Comparison of ENCODE assay signal across 30 mouse cellular contexts in the genomic region with DNA sequence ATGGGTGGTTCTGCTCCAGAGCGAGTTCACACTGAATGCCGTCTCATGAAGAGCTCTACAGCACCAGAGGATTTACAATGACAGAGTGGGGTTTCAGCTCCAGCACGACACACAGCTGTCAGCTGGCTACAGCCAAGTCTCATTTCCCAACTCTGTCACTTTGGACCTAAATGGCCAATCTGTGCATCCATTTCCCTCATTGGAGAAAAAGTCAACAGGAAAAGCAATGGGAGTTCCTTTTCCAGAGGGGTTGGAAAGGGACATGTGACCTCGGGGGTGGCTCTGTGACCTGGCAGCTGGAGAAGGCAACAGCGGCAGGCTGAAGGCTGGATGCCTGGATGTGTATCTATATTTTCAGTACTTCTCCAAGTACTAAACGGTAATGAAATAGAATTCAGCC. TPM values are rescaled to one million over a fixed set of nuclear protein-coding genes. Genes with fewer than 3 reads are reported as not detected.
A peak's percentile ranks its signal among the peaks of the same experiment; 100 is the strongest.
DNase-seq lines count a peak whose midpoint lies in the region; ATAC-seq and TF ChIP-seq lines count a peak whose summit lies in the region.
"Had no signal": no experiment of that assay in that cellular context is flagged by ENCODE, and none has a peak within 500 bp of the region (broad histone marks: within the 10 kb centered on the region; RNA-seq: fewer than 3 reads in every experiment).

No protein-coding gene starts in this region.

- TF ChIP-seq EP300 in liver, embryonic 14.5 days (IDR thresholded peaks at IDR 0.05; ENCODE audit: low read depth) = no peak
- TF ChIP-seq EP300 in liver, postnatal 0 days (IDR thresholded peaks at IDR 0.05; ENCODE audit: low read depth) = no peak

- 72% methylated on average over 6 of the region's 6 CpGs for WGBS in liver, embryonic 14.5 days (ENCODE audit: insufficient replicate concordance)
- 85% methylated on average over 6 of the region's 6 CpGs for WGBS in liver, embryonic 11.5 days
- WGBS in liver, postnatal 0 days (ENCODE audit: insufficient replicate concordance) = 69% methylated on average over 6 of the region's 6 CpGs

- DNase-seq in heart, adult 11 months = peak; percentile 93
- no peak for DNase-seq in heart, postnatal 25 days (ENCODE audit: low spot score)
- DNase-seq in kidney, postnatal 10 days = peak; percentile 62
- DNase-seq in kidney, adult 11 months = no peak
- peak in 2 of 3 experiments; percentile 9 to 17 for DNase-seq in liver, embryonic 14.5 days (ENCODE audit: low read depth in 3 of 3, low spot score in 3 of 3)
- DNase-seq in liver, embryonic 11.5 days (ENCODE audit: low spot score) = no peak
- peak; percentile 44 for DNase-seq in liver, postnatal 0 days
- DNase-seq in thymus, postnatal 14 days = no peak
- DNase-seq: adrenal gland, adult 2 months; adrenal gland, postnatal 36 days; cerebellum, adult 18-20 months; gastrocnemius, adult 2 months; gastrocnemius, postnatal 36 days; kidney, adult 9 months; layer of hippocampus, postnatal 36 days; right cerebral cortex, postnatal 25 days had no signal

- ATAC-seq in liver, embryonic 14.5 days (ENCODE audit: insufficient read depth) = no peak
- ATAC-seq in liver, embryonic 11.5 days (replicated peaks; ENCODE audit: low FRiP score) = no peak
- ATAC-seq in liver, postnatal 0 days = peak; percentile 94
- ATAC-seq: activated CD4-positive, CD25-positive, alpha-beta regulatory T cell, adult 4 months; forebrain, embryonic 16.5 days; hindbrain, postnatal 0 days; intestine, embryonic 15.5 days; midbrain, embryonic 16.5 days had no signal

- H3K9me3 ChIP-seq in liver, embryonic 14.5 days (ENCODE audit: control insufficient read depth, low read length) = no peaks in the 10 kb centered on the region
- no peaks in the 10 kb centered on the region for H3K9me3 ChIP-seq in liver, embryonic 11.5 days (ENCODE audit: control insufficient read depth, low read length)
- no peaks in the 10 kb centered on the region for H3K9me3 ChIP-seq in liver, postnatal 0 days (ENCODE audit: low read length)
- H3K9me3 ChIP-seq: embryonic facial prominence, embryonic 13.5 days; forebrain, embryonic 10.5 days; heart, embryonic 10.5 days; hindbrain, embryonic 12.5 days; intestine, embryonic 15.5 days; stomach, embryonic 15.5 days had no signal

- no peak overlapping the region for H3K27ac ChIP-seq in liver, embryonic 14.5 days
- H3K27ac ChIP-seq in liver, embryonic 11.5 days (ENCODE audit: low read depth, low read length) = no peak overlapping the region
- no peak overlapping the region for H3K27ac ChIP-seq in liver, postnatal 0 days (ENCODE audit: low read depth)
- H3K27ac ChIP-seq: embryonic facial prominence, embryonic 13.5 days; forebrain, embryonic 10.5 days; gastrocnemius, adult 2 months; heart, embryonic 10.5 days; hindbrain, embryonic 12.5 days; hindbrain, postnatal 0 days; intestine, embryonic 15.5 days; stomach, embryonic 15.5 days had no signal

- intact Hi-C loops in heart, postnatal 25 days (cut with DNase I) = no loop called here

- H3K4me2 ChIP-seq in liver, embryonic 14.5 days (ENCODE audit: low read depth) = no peak overlapping the region
- H3K4me2 ChIP-seq in liver, embryonic 11.5 days = no peak overlapping the region
- H3K4me2 ChIP-seq in liver, postnatal 0 days (ENCODE audit: low read depth, low read length) = no peak overlapping the region
- H3K4me2 ChIP-seq: embryonic facial prominence, embryonic 13.5 days; hindbrain, embryonic 12.5 days; intestine, embryonic 15.5 days; midbrain, embryonic 11.5 days; stomach, embryonic 15.5 days had no signal

- H3K4me1 ChIP-seq in liver, embryonic 14.5 days (replicated peaks; ENCODE audit: control insufficient read depth in 2 of 2, insufficient read depth in 2 of 2, low read length in 1 of 2) = peaks cover 0 to 3% of the 10 kb centered on the region in 2 experiments; a peak in 1 of 4 replicates
- H3K4me1 ChIP-seq in liver, embryonic 11.5 days (replicated peaks; ENCODE audit: control insufficient read depth, insufficient read depth, low read length) = no peaks in the 10 kb centered on the region
- H3K4me1 ChIP-seq in liver, postnatal 0 days (ENCODE audit: insufficient read depth) = no peaks in the 10 kb centered on the region
- H3K4me1 ChIP-seq: intestine, embryonic 15.5 days; stomach, embryonic 15.5 days had no signal

- no peaks in the 10 kb centered on the region; the same call in 1 of the 2 replicates for H3K36me3 ChIP-seq in liver, embryonic 14.5 days (replicated peaks; ENCODE audit: control insufficient read depth, insufficient read depth, low read depth)
- no peaks in the 10 kb centered on the region for H3K36me3 ChIP-seq in liver, embryonic 11.5 days (ENCODE audit: control insufficient read depth, insufficient read depth, low read length)
- H3K36me3 ChIP-seq in liver, postnatal 0 days (replicated peaks; ENCODE audit: insufficient read depth, low read length) = peaks cover 7% of the 10 kb centered on the region
- H3K36me3 ChIP-seq: intestine, embryonic 15.5 days; stomach, embryonic 15.5 days had no signal

- no peak for TF ChIP-seq CTCF in liver, embryonic 14.5 days (IDR thresholded peaks at IDR 0.05; ENCODE audit: low read depth)
- no peak for TF ChIP-seq CTCF in liver, postnatal 0 days (IDR thresholded peaks at IDR 0.05; ENCODE audit: low read depth)

- no peak overlapping the region for H3K4me3 ChIP-seq in liver, embryonic 14.5 days (ENCODE audit: insufficient read depth in 1 of 2, low read depth in 2 of 2, low read length in 2 of 2)
- no peak overlapping the region for H3K4me3 ChIP-seq in liver, embryonic 11.5 days (ENCODE audit: low read depth, low read length)
- H3K4me3 ChIP-seq in liver, postnatal 0 days (ENCODE audit: low read depth, low read length) = no peak overlapping the region
- H3K4me3 ChIP-seq: embryonic facial prominence, embryonic 13.5 days; forebrain, embryonic 10.5 days; gastrocnemius, adult 2 months; heart, embryonic 10.5 days; hindbrain, embryonic 12.5 days; intestine, embryonic 15.5 days; stomach, embryonic 15.5 days had no signal

- H3K9ac ChIP-seq in liver, embryonic 14.5 days (replicated peaks) = no peak overlapping the region
- no peak overlapping the region for H3K9ac ChIP-seq in liver, embryonic 11.5 days (ENCODE audit: low read depth, low read length)
- H3K9ac ChIP-seq in liver, postnatal 0 days (replicated peaks) = no peak overlapping the region
- H3K9ac ChIP-seq: embryonic facial prominence, embryonic 13.5 days; hindbrain, embryonic 12.5 days; intestine, embryonic 15.5 days; stomach, embryonic 15.5 days had no signal

- no peaks in the 10 kb centered on the region for H3K27me3 ChIP-seq in liver, embryonic 14.5 days (ENCODE audit: control insufficient read depth, insufficient read depth, low read length)
- H3K27me3 ChIP-seq in liver, embryonic 11.5 days (replicated peaks; ENCODE audit: control insufficient read depth, insufficient read depth, low read length) = no peaks in the 10 kb centered on the region
- no peaks in the 10 kb centered on the region for H3K27me3 ChIP-seq in liver, postnatal 0 days (ENCODE audit: insufficient read depth, low read length)
- H3K27me3 ChIP-seq: CH12.LX; embryonic facial prominence, embryonic 13.5 days; hindbrain, embryonic 12.5 days; intestine, embryonic 15.5 days; stomach, embryonic 15.5 days had no signal

RNA-seq across cellular contexts. Expression of gene Tecta, which starts 11.6 kb away (rescaled TPM):
- total RNA-seq in heart, postnatal 25 days (2021) = under 1 TPM in 1 of 2 experiments, not detected in 1; 0.05 TPM
- polyA plus RNA-seq in liver, embryonic 14.5 days (2012; rRNA removed) = 0.28 and 0.29 TPM in 2 replicates
- 0.03 and 0.05 TPM in 2 replicates for polyA plus RNA-seq in liver, embryonic 14.5 days (2014; fragmentation: Nextera tagmentation; extraction: Ambion mirVana)
- 0.08 TPM in 1 of 2 replicates, not detected in the other for polyA plus RNA-seq in liver, embryonic 11.5 days (2014; fragmentation: Nextera tagmentation; extraction: Ambion mirVana)
- polyA plus RNA-seq in liver, postnatal 0 days (2015; fragmentation: Nextera tagmentation; extraction: Ambion mirVana) = 0.07 and 0.09 TPM in 2 replicates
- total RNA-seq: megakaryocyte, adult 5-6 weeks; neutrophil, adult 5-6 weeks had no signal
- polyA plus RNA-seq: activated CD4-positive, CD25-positive, alpha-beta regulatory T cell, adult 4 months had no signal

Comparison
In these comparisons a context has a peak if more than half of its experiments do, and no peak if none do; other contexts are left out.
1. DNase-seq: peak in heart, adult 11 months (single experiment), kidney, postnatal 10 days (single experiment), liver, embryonic 14.5 days (2 of 3) and liver, postnatal 0 days (single experiment); none in heart, postnatal 25 days (single experiment), kidney, adult 11 months (single experiment), liver, embryonic 11.5 days (single experiment) and thymus, postnatal 14 days (single experiment).